Mouse (Mus musculus) E14TG2a.4 (cell line): ENCODE results near the gene Nrbp1.

Experiments
- CTCF ChIP-seq: conservative IDR thresholded peaks from 2 replicates; pipeline ENCODE4 v1.5.1; 2014; ENCODE audit warnings: low read length
- NANOG ChIP-seq: IDR thresholded peaks from 2 replicates; pipeline ENCODE4 v1.6.1; 2014; ENCODE audit warnings: borderline replicate concordance, low read length, mixed read lengths
- POU5F1 ChIP-seq: IDR thresholded peaks from 2 replicates; pipeline ENCODE4 v1.6.1; 2014; ENCODE audit warnings: low read length, borderline replicate concordance

DNA sequence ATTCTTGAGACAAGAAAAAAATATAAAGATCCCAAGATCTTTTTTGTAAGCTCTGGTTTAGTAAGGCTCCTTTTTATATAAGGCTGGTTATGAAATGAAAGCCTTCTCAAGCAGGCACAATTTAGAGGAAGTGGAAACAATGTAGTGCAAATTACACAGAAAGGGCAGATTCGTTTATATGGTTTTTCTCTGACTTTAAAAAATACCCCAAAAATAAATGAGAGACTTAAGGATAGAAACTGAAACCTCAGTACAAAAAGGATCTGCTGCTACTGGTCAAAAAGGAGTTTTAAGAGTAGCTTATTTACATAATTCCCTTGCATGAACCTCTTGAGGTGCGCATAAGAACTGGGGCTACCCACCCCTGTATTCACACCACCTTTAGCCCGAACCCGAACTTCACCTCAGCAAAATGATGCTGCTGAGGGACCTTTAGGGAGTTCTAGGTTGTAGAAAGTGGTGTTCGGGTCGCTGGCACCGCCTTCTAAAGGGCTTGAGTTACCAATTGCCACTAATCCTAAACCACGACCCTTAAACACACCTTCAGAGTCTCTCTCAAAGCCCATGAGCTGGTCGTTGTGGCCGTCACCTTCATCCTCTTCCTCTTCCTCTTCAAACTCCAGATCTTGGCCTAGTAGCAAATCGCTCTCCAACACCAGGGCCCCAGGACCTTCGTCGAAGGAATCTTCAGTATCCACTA is 39.5 kb upstream of the Nrbp1 start:
- TF ChIP-seq CTCF = no peak
- TF ChIP-seq NANOG = no peak
- no peak for TF ChIP-seq POU5F1
